Mouse (Mus musculus) stomach, embryonic 14.5 days (tissue): ENCODE measurements at regions not wholly inside any gene's neighbourhood (a gene's known extent, or its start where the extent isn't known, plus 50 kb on each side); places are given as distances from the start of the nearest gene placed in this dataset.

ENCODE experiments used
- ATAC-seq: fragments of 200-750 bp; cut with Nextera tagmentation; 2 replicates; pipeline ENCODE4 v1.8.0; 2017; ENCODE audit warnings: low read depth, moderate TSS enrichment; ENCODE audit not compliant: insufficient number of reproducible peaks, insufficient read depth, low FRiP score
- H3K27ac ChIP-seq: fragments of 300-500 bp; sonication (generic); 2 replicates; pipeline ENCODE4 v1.5.1; 2014; ENCODE audit warnings: mild to moderate bottlenecking, low read length, moderate library complexity, mixed read lengths
- H3K27me3 ChIP-seq: fragments of 300-500 bp; sonication (generic); 2 replicates; pipeline ENCODE4 v1.6.1; 2014; ENCODE audit warnings: low read length, control low read depth, mixed read lengths; ENCODE audit not compliant: control insufficient read depth, insufficient read depth
- H3K36me3 ChIP-seq: fragments of 300-500 bp; sonication (generic); 2 replicates; pipeline ENCODE4 v1.6.1; 2014; ENCODE audit warnings: mild to moderate bottlenecking, control low read depth, low read length, moderate library complexity, mixed read lengths; ENCODE audit not compliant: control insufficient read depth, insufficient read depth
- H3K4me1 ChIP-seq: fragments of 300-500 bp; sonication (generic); 2 replicates; pipeline ENCODE4 v1.6.1; 2014; ENCODE audit warnings: low read length, control low read depth, mixed read lengths; ENCODE audit not compliant: control insufficient read depth, insufficient read depth
- H3K4me2 ChIP-seq: fragments of 300-500 bp; sonication (generic); replicated peaks from 2 replicates; pipeline ENCODE4 v1.6.1; 2014; ENCODE audit warnings: low read depth, low read length, control low read depth
- H3K4me3 ChIP-seq: fragments of 300-500 bp; sonication (generic); 2 replicates; pipeline ENCODE4 v1.5.1; 2014; ENCODE audit warnings: low read depth, low read length, control low read depth
- H3K9ac ChIP-seq: fragments of 300-500 bp; sonication (generic); replicated peaks from 2 replicates; pipeline ENCODE4 v1.6.1; 2014; ENCODE audit warnings: low read depth, mild to moderate bottlenecking, control low read depth, low read length, moderate library complexity, mixed read lengths
- H3K9me3 ChIP-seq: fragments of 300-500 bp; sonication (generic); 2 replicates; pipeline ENCODE4 v1.6.1; 2016; ENCODE audit warnings: low read depth, low read length, control low read depth; ENCODE audit not compliant: control insufficient read depth
- WGBS: fragments of 180-500 bp; shearing (Covaris S2); extraction: QIAGEN DNeasy Blood & Tissue Kit; methylation state at CpG from one replicate; pipeline ENCODE4 v1.1.7; 2014; 5-methylcytosine and 5-hydroxymethylcytosine counted together

DNA sequence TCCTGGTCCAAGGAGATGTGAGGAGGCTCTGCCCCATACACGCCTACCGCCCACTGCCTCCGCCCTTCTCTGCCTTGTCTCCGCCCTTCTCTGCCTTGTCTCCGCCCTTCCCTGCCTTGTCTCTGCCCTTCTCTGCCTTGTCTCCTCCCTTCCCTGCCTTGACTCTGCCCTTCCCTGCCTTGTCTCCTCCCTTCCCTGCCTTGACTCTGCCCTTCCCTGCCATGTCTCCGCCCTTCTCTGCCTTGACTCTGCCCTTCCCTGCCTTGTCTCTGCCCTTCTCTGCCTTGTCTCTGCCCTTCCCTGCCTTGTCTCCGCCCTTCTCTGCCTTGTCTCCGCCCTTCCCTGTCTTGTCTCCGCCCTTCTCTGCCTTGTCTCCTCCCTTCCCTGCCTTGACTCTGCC, 185.4 kb upstream of the Sfswap start:
- no peaks in the 10 kb centered on the region for H3K4me1 ChIP-seq
- ATAC-seq, result no peak
- 49% methylated on average over 9 of the region's 9 CpGs for WGBS

DNA sequence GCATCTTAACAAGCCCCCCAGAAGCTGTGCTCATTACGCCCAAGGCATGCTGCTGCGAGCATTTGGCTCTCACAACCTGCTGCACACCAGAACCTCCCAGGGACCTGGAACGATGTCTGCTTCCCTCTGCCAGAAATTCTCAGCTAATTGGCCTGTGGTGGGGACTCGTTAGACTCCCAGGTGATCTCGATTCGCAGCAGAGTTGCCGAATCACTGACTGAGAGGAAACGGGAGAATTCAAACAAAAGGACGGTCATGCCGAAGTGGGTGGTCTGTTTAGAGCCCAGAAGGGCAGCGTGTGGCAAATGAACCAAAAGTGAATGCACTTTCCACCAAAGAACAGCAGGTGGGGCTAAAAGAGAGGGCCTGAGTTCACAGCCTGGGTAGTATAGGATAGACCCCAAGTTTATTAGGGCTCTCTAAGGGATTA, 169.9 kb upstream of the Sfswap start:
- no peak overlapping the region for H3K27ac ChIP-seq
- no peaks in the 10 kb centered on the region for H3K4me1 ChIP-seq
- H3K9me3 ChIP-seq, result no peaks in the 10 kb centered on the region
- H3K27me3 ChIP-seq, result no peaks in the 10 kb centered on the region
- H3K9ac ChIP-seq, result no peak overlapping the region
- H3K36me3 ChIP-seq, result no peaks in the 10 kb centered on the region
- H3K4me2 ChIP-seq, result no peak overlapping the region
- no peak overlapping the region for H3K4me3 ChIP-seq
- ATAC-seq, result no peak
- WGBS, result 12% methylated on average over 11 of the region's 11 CpGs

More for the DNA sequence above, 185.4 kb upstream of the Sfswap start:
- Histone ChIP-seq H3K9me3 (no peaks in the 10 kb centered on the region), H3K9ac (no peak overlapping the region), H3K27me3 (no peaks in the 10 kb centered on the region), H3K36me3 (no peaks in the 10 kb centered on the region), H3K27ac (no peak overlapping the region), H3K4me2 (no peak overlapping the region), H3K4me3 (no peak overlapping the region)

DNA sequence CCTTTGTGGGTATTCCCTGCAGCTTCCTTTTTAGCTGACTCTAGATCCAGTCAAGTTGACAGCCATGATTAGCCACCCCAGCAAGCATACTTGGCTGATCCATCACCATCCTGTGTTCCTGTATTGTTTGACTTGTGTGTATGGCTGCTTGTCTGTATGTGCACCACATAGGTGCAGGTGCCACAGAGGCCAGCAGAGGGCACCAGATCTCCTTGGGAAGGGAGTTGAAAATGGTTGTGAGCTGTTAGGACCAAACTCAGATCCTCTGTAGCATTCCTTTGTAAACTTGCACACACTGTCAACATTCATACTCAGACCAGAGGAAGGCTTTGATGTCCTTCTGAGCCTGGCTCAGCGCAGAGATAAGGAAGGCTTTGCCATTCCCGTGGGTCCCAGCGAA, 169.0 kb upstream of the Sfswap start:
- no peak overlapping the region for H3K4me3 ChIP-seq
- no peaks in the 10 kb centered on the region for H3K4me1 ChIP-seq
- no peak for ATAC-seq
- no peaks in the 10 kb centered on the region for H3K36me3 ChIP-seq
- H3K27ac ChIP-seq, result no peak overlapping the region
- no peak overlapping the region for H3K9ac ChIP-seq
- no peaks in the 10 kb centered on the region for H3K27me3 ChIP-seq
- no peak overlapping the region for H3K4me2 ChIP-seq
- H3K9me3 ChIP-seq, result no peaks in the 10 kb centered on the region
- WGBS, result 91% methylated on average over 3 of the region's 3 CpGs

DNA sequence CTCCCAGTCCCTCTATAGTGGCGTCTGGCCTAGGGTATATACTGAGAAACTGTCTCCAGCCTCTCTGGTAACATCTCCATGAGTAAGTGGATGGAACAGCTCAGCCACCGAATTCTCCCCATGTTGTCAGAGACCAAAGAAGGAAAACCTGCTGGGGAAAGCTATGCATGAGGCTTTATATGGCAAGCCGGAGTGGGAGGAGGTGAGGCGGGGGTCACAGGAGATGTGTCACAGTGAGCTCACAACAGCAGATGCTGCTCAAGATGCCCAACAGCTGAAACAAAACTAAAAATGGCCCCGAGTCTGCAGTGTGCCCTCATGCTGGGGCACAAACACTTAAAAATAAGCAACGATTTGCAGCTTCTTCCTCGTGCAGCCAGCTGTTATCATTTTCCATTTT, 162.5 kb upstream of the Sfswap start:
- ATAC-seq, result no peak

DNA sequence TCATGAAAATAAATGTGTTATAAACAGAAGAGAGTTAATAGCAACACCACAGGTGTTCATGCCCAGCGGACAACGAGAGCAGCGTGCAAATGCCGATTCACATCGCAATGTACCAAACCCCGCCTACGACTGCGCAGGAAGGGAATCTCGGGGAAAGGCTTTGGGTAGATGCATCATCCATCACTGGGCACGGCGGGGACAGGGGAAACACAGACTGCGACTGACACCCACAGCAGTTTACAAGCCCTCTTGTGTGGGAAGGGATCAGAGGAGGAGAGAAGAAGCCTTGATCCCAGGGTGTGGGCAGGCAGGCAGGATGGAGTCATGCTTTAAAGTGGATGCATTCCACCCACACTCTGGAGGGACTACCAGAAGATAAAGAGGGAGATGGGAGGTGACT, 157.0 kb upstream of the Sfswap start:
- Histone ChIP-seq H3K9ac (no peak overlapping the region), H3K27me3 (no peaks in the 10 kb centered on the region), H3K36me3 (no peaks in the 10 kb centered on the region), H3K4me2 (no peak overlapping the region), H3K9me3 (no peaks in the 10 kb centered on the region), H3K4me1 (no peaks in the 10 kb centered on the region), H3K27ac (no peak overlapping the region), H3K4me3 (no peak overlapping the region)
- no peak for ATAC-seq
- 59% methylated on average over 12 of the region's 12 CpGs for WGBS

More for the DNA sequence above, 162.5 kb upstream of the Sfswap start:
- H3K36me3 ChIP-seq, result no peaks in the 10 kb centered on the region
- H3K9me3 ChIP-seq, result no peaks in the 10 kb centered on the region
- 48% methylated on average over 7 of the region's 7 CpGs for WGBS
- no peak overlapping the region for H3K4me3 ChIP-seq
- H3K4me1 ChIP-seq, result no peaks in the 10 kb centered on the region
- no peaks in the 10 kb centered on the region for H3K27me3 ChIP-seq
- H3K27ac ChIP-seq, result no peak overlapping the region
- H3K4me2 ChIP-seq, result no peak overlapping the region
- H3K9ac ChIP-seq, result no peak overlapping the region

DNA sequence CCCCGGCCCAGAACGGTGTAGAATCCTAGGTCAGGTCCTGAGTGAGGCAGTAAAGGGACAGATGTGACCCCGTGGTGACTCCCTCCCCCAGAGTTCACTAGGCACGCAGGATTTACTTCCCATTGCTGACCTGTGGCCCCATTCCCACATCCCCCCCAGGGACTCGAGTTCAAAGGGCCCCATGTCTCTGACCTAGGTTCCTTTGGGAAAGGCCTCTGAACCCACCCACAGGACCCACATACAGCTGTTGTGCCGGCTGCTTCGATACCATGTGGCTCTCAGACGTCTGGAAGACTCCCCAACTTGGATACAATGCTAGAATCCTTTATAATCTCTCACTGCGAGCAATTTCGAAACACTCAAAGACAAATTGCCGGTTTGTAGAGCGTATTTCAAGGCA, 151.0 kb upstream of the Sfswap start:
- Histone ChIP-seq H3K27me3 (no peaks in the 10 kb centered on the region), H3K36me3 (no peaks in the 10 kb centered on the region), H3K9me3 (no peaks in the 10 kb centered on the region), H3K4me3 (no peak overlapping the region), H3K9ac (no peak overlapping the region), H3K4me1 (peaks cover 6% of the 10 kb centered on the region), H3K27ac (no peak overlapping the region), H3K4me2 (no peak overlapping the region)
- ATAC-seq, result no peak
- WGBS, result 60% methylated on average over 12 of the region's 12 CpGs

DNA sequence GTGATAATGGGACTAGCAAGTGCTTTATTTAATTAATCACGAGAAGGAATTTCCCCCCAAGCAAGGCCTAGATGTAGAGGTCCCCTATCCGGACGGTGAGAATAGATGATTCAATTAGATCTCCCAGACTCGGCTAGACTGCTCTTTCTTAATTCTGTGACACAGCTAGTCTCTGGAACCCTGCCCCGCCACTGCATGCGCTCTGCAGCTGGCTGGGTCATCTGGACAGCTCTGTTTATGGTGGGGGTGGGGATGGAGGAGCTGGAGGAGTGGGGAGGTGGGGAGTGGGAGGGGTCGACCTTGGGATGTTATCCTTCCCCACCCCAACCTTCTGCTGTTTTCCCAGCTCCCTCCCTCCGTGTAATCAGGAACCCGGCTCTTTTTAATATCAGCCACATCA, 147.5 kb upstream of the Sfswap start:
- H3K9me3 ChIP-seq, result no peaks in the 10 kb centered on the region
- no peak overlapping the region; the same call in 1 of the 2 replicates for H3K4me2 ChIP-seq
- no peak overlapping the region for H3K9ac ChIP-seq
- peaks cover 6% of the 10 kb centered on the region for H3K4me1 ChIP-seq
- H3K36me3 ChIP-seq, result no peaks in the 10 kb centered on the region
- no peak overlapping the region for H3K27ac ChIP-seq
- H3K4me3 ChIP-seq, result no peak overlapping the region
- 8% methylated on average over 9 of the region's 9 CpGs for WGBS
- ATAC-seq, result no peak
- no peaks in the 10 kb centered on the region for H3K27me3 ChIP-seq

DNA sequence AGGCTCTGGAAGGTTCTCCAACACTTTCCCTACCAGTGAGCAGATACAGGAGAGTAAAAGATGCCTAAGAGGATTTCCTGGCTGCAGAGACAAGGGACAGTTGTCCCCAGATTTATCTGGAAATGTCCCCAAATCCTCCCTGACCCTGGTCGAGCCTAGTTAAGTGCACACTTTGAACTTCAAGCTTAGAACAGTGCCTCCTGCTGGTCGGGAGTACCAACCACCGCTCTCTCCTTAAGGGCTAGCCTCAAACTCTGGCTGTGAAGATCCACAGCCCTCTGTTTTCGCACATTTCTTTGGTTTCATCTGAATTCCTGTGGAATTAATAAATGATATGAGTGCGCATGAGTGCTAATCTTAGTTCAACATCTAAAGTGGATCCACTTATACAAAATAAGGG, 146.1 kb upstream of the Sfswap start:
- Histone ChIP-seq H3K4me2 (no peak overlapping the region), H3K27ac (no peak overlapping the region), H3K36me3 (no peaks in the 10 kb centered on the region), H3K4me3 (no peak overlapping the region), H3K9ac (no peak overlapping the region), H3K9me3 (no peaks in the 10 kb centered on the region), H3K4me1 (peaks cover 6% of the 10 kb centered on the region), H3K27me3 (no peaks in the 10 kb centered on the region)
- no peak for ATAC-seq
- 85% methylated on average over 5 of the region's 5 CpGs for WGBS

DNA sequence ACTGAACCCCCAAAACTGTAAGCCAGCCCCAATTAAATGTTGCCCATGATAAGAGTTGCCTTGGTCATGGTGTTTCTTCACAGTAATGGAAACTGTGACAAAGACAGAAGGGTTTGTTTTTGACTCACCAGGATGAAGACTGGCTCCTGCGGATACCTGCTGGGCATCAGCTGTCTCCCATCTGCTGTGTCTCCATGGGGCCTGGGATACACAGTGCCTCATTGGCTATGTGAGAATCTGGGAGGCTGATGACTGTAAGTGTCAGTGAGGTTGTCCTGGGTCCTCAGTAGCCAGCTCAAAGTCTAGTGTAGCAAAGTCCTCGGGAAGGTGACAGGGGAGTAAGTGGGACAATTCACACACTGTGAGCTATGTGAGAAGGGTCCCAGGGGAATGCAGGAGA, 139.5 kb upstream of the Sfswap start:
- Histone ChIP-seq H3K9me3 (no peaks in the 10 kb centered on the region), H3K36me3 (no peaks in the 10 kb centered on the region)
- ATAC-seq, result no peak

More for the DNA sequence above, 139.5 kb upstream of the Sfswap start:
- H3K4me2 ChIP-seq, result no peak overlapping the region
- no peak overlapping the region for H3K9ac ChIP-seq
- WGBS, result 66% methylated on average over 2 of the region's 2 CpGs
- H3K27ac ChIP-seq, result no peak overlapping the region
- H3K27me3 ChIP-seq, result no peaks in the 10 kb centered on the region
- no peak overlapping the region for H3K4me3 ChIP-seq
- no peaks in the 10 kb centered on the region for H3K4me1 ChIP-seq
